Mouse (Mus musculus) MEL (cell line): ENCODE results near the gene Cdkl5.

Experiments
- CTCF ChIP-seq, 3 experiments: IDR thresholded peaks in 2 of 3; conservative IDR thresholded peaks in 1 of 3; 2 replicates each; pipeline ENCODE4 v1.5.1; 2011 to 2012; ENCODE audit warnings: low read length in 3 of 3, low read depth in 2 of 3, mild to moderate bottlenecking in 2 of 3, improper control_type of control experiment in 1 of 3, inconsistent platforms in 1 of 3, mixed read lengths in 1 of 3, moderate library complexity in 1 of 3; ENCODE audit not compliant: control insufficient read depth in 1 of 3, insufficient read depth in 1 of 3, poor library complexity in 1 of 3, severe bottlenecking in 1 of 3
- EP300 ChIP-seq, 2 experiments: IDR thresholded peaks; 2 replicates each; pipeline ENCODE4 v1.6.1; 2011; ENCODE audit warnings: improper control_type of control experiment in 2 of 2, low read length in 2 of 2, low read depth in 1 of 2, mild to moderate bottlenecking in 1 of 2

- TF ChIP-seq EP300 (IDR thresholded peaks at IDR 0.05; ENCODE audit: low read depth in 1 of 2, low read length in 2 of 2): no peak
- no peak for TF ChIP-seq CTCF (IDR thresholded peaks at IDR 0.05 in 2 of 3, conservative IDR thresholded peaks at IDR 0.05 in 1 of 3; ENCODE audit: control insufficient read depth in 1 of 3, insufficient read depth in 1 of 3, low read depth in 2 of 3, low read length in 3 of 3, poor library complexity in 1 of 3, severe bottlenecking in 1 of 3)
These were observed 108.2 kb downstream of the Cdkl5 start for GRCm38 (mm10) chrX:160886301-160886700.
